Comparison of ENCODE assay signal across 7 mouse cellular contexts in the genomic region with DNA sequence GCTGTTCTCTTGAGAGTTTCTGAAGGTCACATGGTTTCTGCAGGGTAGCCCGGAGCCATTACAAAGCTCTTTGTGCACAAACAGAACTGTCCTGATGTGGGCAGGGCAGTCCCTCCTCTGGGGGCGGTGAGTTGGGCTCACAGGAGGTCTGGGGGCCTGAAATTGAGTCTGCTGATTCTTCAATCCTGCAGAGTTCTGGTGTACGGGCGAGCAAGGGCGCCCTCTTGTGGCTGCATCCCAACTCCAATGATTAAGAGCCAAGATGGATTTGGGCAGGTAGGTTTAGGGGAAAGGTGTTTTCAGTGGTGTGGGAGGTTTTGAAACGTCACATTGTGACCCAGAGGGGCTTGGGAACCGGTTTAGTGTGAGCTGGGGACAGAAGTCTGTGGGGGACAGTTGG.
DNase-seq lines count a peak whose midpoint lies in the region; ATAC-seq and TF ChIP-seq lines count a peak whose summit lies in the region.

No protein-coding gene starts in this region.

- 0 out of 2 replicates have a peak overlapping the region, but pooled peaks have one; percentile 21 for H3K9ac ChIP-seq in embryonic facial prominence, embryonic 13.5 days
- no peak overlapping the region for H3K9ac ChIP-seq in hindbrain, postnatal 0 days (replicated peaks; ENCODE audit: low read length)
- H3K9ac ChIP-seq in lung, postnatal 0 days (replicated peaks; ENCODE audit: low read depth) = no peak overlapping the region

- no peak for TF ChIP-seq EP300 in lung, postnatal 0 days (IDR thresholded peaks at IDR 0.05)

- H3K36me3 ChIP-seq in testis, adult 2 months (ENCODE audit: control insufficient read depth, insufficient read depth, low read length) = no peaks in the 10 kb centered on the region
- peaks cover 17% of the 10 kb centered on the region for H3K36me3 ChIP-seq in embryonic facial prominence, embryonic 13.5 days
- H3K36me3 ChIP-seq in hindbrain, postnatal 0 days (ENCODE audit: insufficient read depth, low read length) = no peaks in the 10 kb centered on the region
- H3K36me3 ChIP-seq in lung, postnatal 0 days (ENCODE audit: insufficient read depth, low read length) = no peaks in the 10 kb centered on the region

- TF ChIP-seq POLR2A in testis, adult 2 months (IDR thresholded peaks at IDR 0.05; ENCODE audit: control insufficient read depth, low read depth, low read length) = no peak
- TF ChIP-seq POLR2A in bone marrow, adult 2 months (IDR thresholded peaks at IDR 0.05; ENCODE audit: borderline replicate concordance, control insufficient read depth, low read depth, low read length) = no peak

- no peaks in the 10 kb centered on the region for H3K4me1 ChIP-seq in testis, adult 2 months (ENCODE audit: control insufficient read depth, insufficient read depth, low read length)
- no peaks in the 10 kb centered on the region for H3K4me1 ChIP-seq in bone marrow, adult 2 months (ENCODE audit: control insufficient read depth, insufficient read depth, low read length)
- H3K4me1 ChIP-seq in embryonic facial prominence, embryonic 13.5 days = peaks cover 17% of the 10 kb centered on the region
- no peaks in the 10 kb centered on the region for H3K4me1 ChIP-seq in hindbrain, postnatal 0 days (ENCODE audit: insufficient read depth, low read length)
- H3K4me1 ChIP-seq in lung, postnatal 0 days (ENCODE audit: insufficient read depth, low read depth, low read length) = no peaks in the 10 kb centered on the region

- no peak overlapping the region for H3K4me2 ChIP-seq in embryonic facial prominence, embryonic 13.5 days
- H3K4me2 ChIP-seq in hindbrain, postnatal 0 days (ENCODE audit: low read depth, low read length) = no peak overlapping the region
- no peak overlapping the region for H3K4me2 ChIP-seq in lung, postnatal 0 days (replicated peaks; ENCODE audit: low read depth, low read length)

- ATAC-seq in embryonic facial prominence, embryonic 13.5 days (ENCODE audit: insufficient number of reproducible peaks, insufficient read depth, low FRiP score, low TSS enrichment, low read depth) = 0 out of 2 replicates have a peak, but pooled peaks have one; percentile 28
- peak; percentile 65 for ATAC-seq in hindbrain, postnatal 0 days
- ATAC-seq in lung, postnatal 0 days = no peak

- H3K4me3 ChIP-seq in testis, adult 2 months (ENCODE audit: control insufficient read depth, low read depth, low read length) = no peak overlapping the region
- no peak overlapping the region for H3K4me3 ChIP-seq in bone marrow, adult 2 months (replicated peaks; ENCODE audit: control insufficient read depth, low read depth, low read length)
- H3K4me3 ChIP-seq in embryonic facial prominence, embryonic 13.5 days = no peak overlapping the region
- no peak overlapping the region for H3K4me3 ChIP-seq in hindbrain, postnatal 0 days (ENCODE audit: low read length)
- no peak overlapping the region for H3K4me3 ChIP-seq in lung, postnatal 0 days (ENCODE audit: low read depth, low read length)

- no peaks in the 10 kb centered on the region for H3K27me3 ChIP-seq in testis, adult 2 months (ENCODE audit: control insufficient read depth, insufficient read depth, low read length)
- H3K27me3 ChIP-seq in embryonic facial prominence, embryonic 13.5 days = peaks cover 10% of the 10 kb centered on the region
- H3K27me3 ChIP-seq in hindbrain, postnatal 0 days (ENCODE audit: insufficient read depth, low read length) = no peaks in the 10 kb centered on the region
- no peaks in the 10 kb centered on the region for H3K27me3 ChIP-seq in lung, postnatal 0 days (replicated peaks; ENCODE audit: insufficient read depth, low read length)

- 3% methylated on average over 7 of the region's 7 CpGs for WGBS in bone marrow, adult 2 months
- 2% methylated on average over 7 of the region's 7 CpGs for WGBS in embryonic facial prominence, embryonic 13.5 days
- WGBS in hindbrain, postnatal 0 days = 2% methylated on average over 7 of the region's 7 CpGs
- 6% methylated on average over 7 of the region's 7 CpGs for WGBS in lung, postnatal 0 days

- no peaks in the 10 kb centered on the region; the same call in 1 of the 2 replicates for H3K9me3 ChIP-seq in embryonic facial prominence, embryonic 13.5 days
- no peaks in the 10 kb centered on the region for H3K9me3 ChIP-seq in hindbrain, postnatal 0 days (ENCODE audit: low read length)
- H3K9me3 ChIP-seq in lung, postnatal 0 days (ENCODE audit: low read length) = no peaks in the 10 kb centered on the region

- H3K27ac ChIP-seq in testis, adult 2 months (ENCODE audit: control insufficient read depth, insufficient read depth, low read depth, low read length) = no peak overlapping the region
- H3K27ac ChIP-seq in bone marrow, adult 2 months (ENCODE audit: control insufficient read depth, insufficient read depth, low read depth, low read length, poor library complexity) = no peak overlapping the region
- peak overlapping the region; percentile 48; the same call in 1 of the 2 replicates for H3K27ac ChIP-seq in embryonic facial prominence, embryonic 13.5 days
- no peak overlapping the region for H3K27ac ChIP-seq in hindbrain, postnatal 0 days
- no peak overlapping the region for H3K27ac ChIP-seq in lung, postnatal 0 days (ENCODE audit: low read length)

- DNase-seq in testis, postnatal 14 days (ENCODE audit: low spot score) = no peak
- peak; percentile 85 for DNase-seq in hindbrain, postnatal 0 days (ENCODE audit: low spot score)
- peak; percentile 56 for DNase-seq in lung, postnatal 0 days (ENCODE audit: low spot score)
- peak; percentile 40 for DNase-seq in skeletal muscle tissue, adult 2 months (ENCODE audit: low read depth, low spot score)

- peak; percentile 78 for TF ChIP-seq CTCF in testis, adult 2 months (IDR thresholded peaks at IDR 0.05; ENCODE audit: control insufficient read depth, insufficient read depth, insufficient replicate concordance, low read depth, low read length)
- peak; percentile 83 for TF ChIP-seq CTCF in bone marrow, adult 2 months (IDR thresholded peaks at IDR 0.05; ENCODE audit: control insufficient read depth, insufficient read depth, low read length)
- peak; percentile 93 for TF ChIP-seq CTCF in hindbrain, postnatal 0 days (IDR thresholded peaks at IDR 0.05; ENCODE audit: low read depth)
- peak; percentile 88 for TF ChIP-seq CTCF in lung, postnatal 0 days (IDR thresholded peaks at IDR 0.05)
